Mouse (Mus musculus): ENCODE results near the gene Carmil1. TPM values are rescaled to one million over a fixed set of nuclear protein-coding genes. Genes with fewer than 3 reads are reported as not detected.

The Carmil1 gene
- polyA plus RNA-seq, 1 experiment from 2014 or later, result 5.9 TPM

DNA sequence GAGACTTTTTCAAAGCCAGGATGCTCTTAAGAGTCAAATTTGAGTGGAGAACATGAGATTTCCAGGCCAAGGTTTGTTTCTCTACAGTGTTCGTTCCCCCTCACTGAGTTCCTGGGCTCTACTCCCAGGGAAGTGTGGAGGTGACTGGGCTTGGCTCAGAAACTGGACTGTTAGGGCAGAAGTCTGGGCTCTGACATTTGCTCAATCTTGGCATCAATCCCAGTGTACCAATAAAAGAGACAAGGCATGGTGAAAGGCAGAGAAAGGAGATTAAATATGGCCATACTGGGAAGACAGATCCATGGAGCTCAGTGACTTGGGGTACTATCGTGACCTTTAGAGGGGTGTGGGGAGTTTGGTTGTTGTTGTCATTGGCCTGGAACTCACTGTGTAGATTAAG is 6.8 kb upstream of the Carmil1 start:
- WGBS (ENCODE audit: insufficient replicate concordance), result 78% methylated on average over 2 of the region's 2 CpGs
- Histone ChIP-seq H3K9me3 (ENCODE audit: low read length) (no peaks in the 10 kb centered on the region), H3K36me3 (replicated peaks; ENCODE audit: insufficient read depth, low read length) (no peaks in the 10 kb centered on the region), H3K4me1 (ENCODE audit: insufficient read depth) (no peaks in the 10 kb centered on the region), H3K4me2 (ENCODE audit: low read depth, low read length) (no peak overlapping the region), H3K27me3 (ENCODE audit: insufficient read depth, low read length) (0 out of 2 replicates have a peak, but pooled peaks cover 3% of the 10 kb centered on the region), H3K4me3 (ENCODE audit: low read depth, low read length) (no peak overlapping the region), H3K27ac (ENCODE audit: low read depth) (no peak overlapping the region), H3K9ac (replicated peaks) (no peak overlapping the region)
- no peak for DNase-seq
- no peak for TF ChIP-seq CTCF (IDR thresholded peaks at IDR 0.05; ENCODE audit: low read depth)
- no peak for TF ChIP-seq EP300 (IDR thresholded peaks at IDR 0.05; ENCODE audit: low read depth)
- ATAC-seq, result no peak

DNA sequence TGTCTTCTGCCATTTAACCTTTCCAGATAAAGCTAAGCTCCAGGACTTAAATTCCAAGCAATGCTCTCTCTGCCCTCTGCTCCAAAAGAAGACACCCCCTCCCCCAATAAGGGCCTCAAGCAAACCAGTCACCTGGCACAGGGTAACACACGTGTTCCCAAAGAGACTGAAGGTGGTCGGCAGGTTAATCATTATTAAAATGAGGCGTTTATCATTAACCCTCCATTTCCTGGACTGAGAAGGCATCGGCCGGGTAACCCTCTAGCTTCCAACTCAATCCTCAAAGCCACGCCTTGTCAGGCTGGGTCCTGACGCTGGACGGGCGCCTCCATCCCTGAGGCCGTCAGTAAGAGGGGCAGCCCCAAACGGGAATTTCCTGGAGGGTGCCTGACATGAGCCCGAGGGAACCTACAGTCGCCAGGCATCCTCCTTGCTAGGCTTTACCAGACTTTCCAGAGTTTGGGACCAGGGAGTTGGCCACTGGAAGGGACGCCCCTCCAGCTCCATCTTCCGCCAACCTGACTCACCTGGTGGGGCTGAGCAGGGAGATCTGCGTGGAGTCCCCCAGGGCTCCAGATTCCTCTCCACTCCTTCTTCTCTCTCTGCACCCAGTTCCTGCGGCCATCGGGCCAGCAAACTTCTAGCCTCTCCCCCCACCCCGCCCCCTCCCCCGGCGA is 695 bp downstream of the Carmil1 start:
- 10% methylated on average over 20 of the region's 21 CpGs for WGBS (ENCODE audit: insufficient replicate concordance)
- Histone ChIP-seq H3K4me2 (ENCODE audit: low read depth, low read length) (peak overlapping the region; percentile 84), H3K4me3 (ENCODE audit: low read depth, low read length) (peak overlapping the region; percentile 60), H3K36me3 (replicated peaks; ENCODE audit: insufficient read depth, low read length) (no peaks in the 10 kb centered on the region), H3K4me1 (ENCODE audit: insufficient read depth) (peaks cover 3% of the 10 kb centered on the region; the same call in 1 of the 2 replicates), H3K27me3 (ENCODE audit: insufficient read depth, low read length) (peaks cover 18% of the 10 kb centered on the region), H3K9me3 (ENCODE audit: low read length) (no peaks in the 10 kb centered on the region), H3K27ac (ENCODE audit: low read depth) (0 out of 2 replicates have a peak overlapping the region, but pooled peaks have one; percentile 3), H3K9ac (replicated peaks) (peak overlapping the region; percentile 66)
- DNase-seq (peak; percentile 24), ATAC-seq (no peak)
- TF ChIP-seq CTCF (IDR thresholded peaks at IDR 0.05; ENCODE audit: low read depth) (no peak), EP300 (IDR thresholded peaks at IDR 0.05; ENCODE audit: low read depth) (no peak)

DNA sequence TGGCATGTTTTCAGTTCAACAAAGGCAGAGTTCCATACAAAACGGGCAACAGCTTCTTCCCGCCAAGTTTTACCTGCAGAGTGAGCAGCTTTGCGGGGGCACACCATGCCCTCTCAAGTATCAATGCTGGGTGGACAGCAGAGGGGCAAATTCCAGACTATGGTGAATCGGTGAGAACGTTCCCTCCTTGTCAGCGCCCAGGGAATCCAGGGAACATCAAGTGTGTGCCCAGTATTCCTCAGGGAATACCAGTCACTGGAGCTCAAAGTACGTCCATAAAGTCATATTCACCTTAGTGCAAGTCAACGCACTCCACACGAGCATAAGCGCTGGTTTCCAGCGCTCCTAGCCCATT is 1.2 kb downstream of the Carmil1 start:
- no peak for ATAC-seq
- no peak overlapping the region for H3K27ac ChIP-seq (ENCODE audit: low read depth)
- H3K9ac ChIP-seq (replicated peaks), result no peak overlapping the region

DNA sequence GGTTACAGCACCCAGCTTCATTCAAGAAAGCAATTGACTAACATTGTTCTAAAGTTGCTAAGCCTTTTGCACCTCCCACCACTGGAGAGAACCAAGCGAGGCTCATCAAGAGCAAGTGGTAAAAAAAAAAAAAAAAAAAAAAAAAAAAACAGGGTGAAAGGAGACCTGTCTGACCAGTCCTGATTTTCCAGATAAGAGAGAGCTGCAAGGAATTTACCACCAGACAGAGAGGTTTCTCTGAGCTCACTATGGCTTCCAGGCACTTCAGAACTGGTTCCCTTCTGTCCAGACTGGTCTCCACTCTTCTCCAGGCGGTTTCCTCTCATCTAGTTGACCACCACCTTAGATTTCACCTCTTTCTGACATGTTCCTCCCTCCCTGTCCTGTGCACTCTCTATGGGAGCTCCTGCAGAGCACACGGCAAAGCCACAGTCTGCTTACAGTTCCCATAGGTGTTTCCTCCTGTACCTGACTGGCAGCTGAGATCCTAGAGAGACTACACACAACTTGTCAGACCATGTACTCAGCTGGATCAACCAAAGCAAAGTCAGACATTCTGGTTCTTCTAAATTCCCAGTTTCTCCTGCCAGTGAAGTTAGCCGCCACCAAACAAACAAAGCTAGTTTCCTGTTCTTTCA is 7.7 kb downstream of the Carmil1 start:
- no peak overlapping the region for H3K4me3 ChIP-seq (ENCODE audit: low read depth, low read length)
- no peak overlapping the region for H3K27ac ChIP-seq (ENCODE audit: low read depth)
- H3K36me3 ChIP-seq (replicated peaks; ENCODE audit: insufficient read depth, low read length), result no peaks in the 10 kb centered on the region
- 72% methylated on average over 4 of the region's 4 CpGs for WGBS (ENCODE audit: insufficient replicate concordance)
- no peak for ATAC-seq
- H3K9me3 ChIP-seq (ENCODE audit: low read length), result no peaks in the 10 kb centered on the region
- no peak overlapping the region for H3K9ac ChIP-seq (replicated peaks)
- no peaks in the 10 kb centered on the region for H3K27me3 ChIP-seq (ENCODE audit: insufficient read depth, low read length)
- no peak overlapping the region for H3K4me2 ChIP-seq (ENCODE audit: low read depth, low read length)
- no peak for DNase-seq
- TF ChIP-seq CTCF (IDR thresholded peaks at IDR 0.05; ENCODE audit: low read depth), result no peak
- no peak for TF ChIP-seq EP300 (IDR thresholded peaks at IDR 0.05; ENCODE audit: low read depth)
- no peaks in the 10 kb centered on the region for H3K4me1 ChIP-seq (ENCODE audit: insufficient read depth)

More for the DNA sequence above, 1.2 kb downstream of the Carmil1 start:
- peaks cover 18% of the 10 kb centered on the region for H3K27me3 ChIP-seq (ENCODE audit: insufficient read depth, low read length)
- TF ChIP-seq CTCF (IDR thresholded peaks at IDR 0.05; ENCODE audit: low read depth) (no peak), EP300 (IDR thresholded peaks at IDR 0.05; ENCODE audit: low read depth) (no peak)
- no peak overlapping the region for H3K4me3 ChIP-seq (ENCODE audit: low read depth, low read length)
- H3K4me1 ChIP-seq (ENCODE audit: insufficient read depth), result peaks cover 3% of the 10 kb centered on the region; the same call in 1 of the 2 replicates
- no peaks in the 10 kb centered on the region for H3K9me3 ChIP-seq (ENCODE audit: low read length)
- peak overlapping the region; percentile 84; the same call in 1 of the 2 replicates for H3K4me2 ChIP-seq (ENCODE audit: low read depth, low read length)
- no peak for DNase-seq
- H3K36me3 ChIP-seq (replicated peaks; ENCODE audit: insufficient read depth, low read length), result no peaks in the 10 kb centered on the region
- WGBS (ENCODE audit: insufficient replicate concordance), result 54% methylated on average over 11 of the region's 11 CpGs

DNA sequence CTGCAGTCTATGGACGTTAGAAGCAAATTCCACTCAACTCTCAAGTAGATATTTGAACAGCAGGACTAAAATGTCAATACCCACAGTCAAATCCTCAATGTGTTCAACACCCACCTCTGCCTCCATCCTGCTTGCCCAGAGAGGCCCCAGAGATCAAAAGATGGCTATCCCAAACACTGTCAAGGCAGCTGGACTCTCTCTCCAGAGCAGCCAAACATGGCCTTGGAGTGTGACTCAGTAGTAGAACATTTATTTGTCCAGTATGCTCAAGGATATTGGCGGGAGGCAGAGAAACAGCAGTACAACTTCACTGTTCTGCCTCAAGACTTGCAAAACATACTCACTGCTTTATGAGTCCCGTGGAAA is 11.5 kb downstream of the Carmil1 start:
- no peak overlapping the region for H3K27ac ChIP-seq (ENCODE audit: low read depth)
- H3K4me2 ChIP-seq (ENCODE audit: low read depth, low read length), result no peak overlapping the region
- TF ChIP-seq CTCF (IDR thresholded peaks at IDR 0.05; ENCODE audit: low read depth), result no peak
- no peak for TF ChIP-seq EP300 (IDR thresholded peaks at IDR 0.05; ENCODE audit: low read depth)
- H3K9ac ChIP-seq (replicated peaks), result no peak overlapping the region
- no peak overlapping the region for H3K4me3 ChIP-seq (ENCODE audit: low read depth, low read length)
- no peaks in the 10 kb centered on the region for H3K36me3 ChIP-seq (replicated peaks; ENCODE audit: insufficient read depth, low read length)
- DNase-seq (no peak), ATAC-seq (no peak)
- H3K9me3 ChIP-seq (ENCODE audit: low read length), result no peaks in the 10 kb centered on the region
- H3K4me1 ChIP-seq (ENCODE audit: insufficient read depth), result no peaks in the 10 kb centered on the region
- WGBS (ENCODE audit: insufficient replicate concordance), result 68% methylated on average over 3 of the region's 3 CpGs
- H3K27me3 ChIP-seq (ENCODE audit: insufficient read depth, low read length), result no peaks in the 10 kb centered on the region

DNA sequence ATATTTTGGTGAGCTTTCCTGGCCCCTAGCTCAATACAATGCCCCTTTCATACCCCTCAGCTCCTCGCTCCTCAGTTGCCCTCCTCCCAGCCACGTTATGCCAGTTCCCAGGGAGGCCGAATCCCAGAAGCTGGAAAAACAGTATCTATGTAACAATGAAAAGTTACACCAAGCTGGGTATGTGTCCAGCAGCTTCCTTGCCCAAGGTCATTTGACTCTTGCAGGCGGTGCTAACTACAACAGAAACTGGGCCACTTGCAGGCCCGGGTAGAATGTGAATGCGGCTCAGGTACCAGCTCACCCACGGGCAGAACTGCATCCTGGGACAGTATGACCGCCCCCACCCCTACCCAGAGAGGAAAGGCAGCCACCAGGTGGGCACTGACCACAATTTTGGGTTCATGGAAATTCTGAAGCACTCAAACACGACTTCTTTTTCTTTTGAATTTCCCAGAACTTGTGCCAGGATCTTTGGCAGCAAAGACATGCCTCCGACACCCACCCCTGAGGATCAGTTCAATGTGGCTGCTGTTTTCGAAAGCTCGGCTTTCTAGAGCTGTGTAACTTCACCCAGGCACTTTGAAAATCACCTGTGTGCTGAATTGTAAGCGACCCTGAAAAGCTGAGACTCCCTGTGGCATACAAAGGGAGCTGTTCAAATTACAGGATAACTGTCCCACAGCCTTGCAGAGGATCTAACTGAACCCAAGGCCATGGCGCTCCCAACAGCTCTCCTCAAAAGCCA is 12.1 kb downstream of the Carmil1 start:
- Histone ChIP-seq H3K9me3 (ENCODE audit: low read length) (no peaks in the 10 kb centered on the region), H3K27ac (ENCODE audit: low read depth) (no peak overlapping the region), H3K27me3 (ENCODE audit: insufficient read depth, low read length) (no peaks in the 10 kb centered on the region), H3K4me3 (ENCODE audit: low read depth, low read length) (no peak overlapping the region), H3K4me1 (ENCODE audit: insufficient read depth) (no peaks in the 10 kb centered on the region), H3K9ac (replicated peaks) (no peak overlapping the region), H3K4me2 (ENCODE audit: low read depth, low read length) (no peak overlapping the region), H3K36me3 (replicated peaks; ENCODE audit: insufficient read depth, low read length) (no peaks in the 10 kb centered on the region)
- WGBS (ENCODE audit: insufficient replicate concordance), result 67% methylated on average over 14 of the region's 14 CpGs
- DNase-seq (no peak), ATAC-seq (no peak)
- TF ChIP-seq CTCF (IDR thresholded peaks at IDR 0.05; ENCODE audit: low read depth) (no peak), EP300 (IDR thresholded peaks at IDR 0.05; ENCODE audit: low read depth) (no peak)

Data from liver, postnatal 0 days (tissue).